Mouse (Mus musculus): Measurements from ENCODE around the gene Gm21560. TPM values are rescaled to one million over a fixed set of nuclear protein-coding genes. Genes with fewer than 3 reads are reported as not detected.

Gm21560 gene
- not detected in 2 replicates for polyA plus RNA-seq (2012; rRNA removed; ENCODE audit: low replicate concordance)

GRCm38 (mm10) chr14:6219192-6219591 lies at the start of gene Gm21560:
TSS of gene Gm21560 (minus strand) at chr14:6219292.

Other genes with a start within 250 kb of the Gm21560 start
- not detected in 2 replicates for gene Gm3453, start 240.2 kb downstream of the Gm21560 start, polyA plus RNA-seq (2012; rRNA removed; ENCODE audit: low replicate concordance)
- gene Gm6337, start 161.0 kb downstream of the Gm21560 start, polyA plus RNA-seq (2012; rRNA removed; ENCODE audit: low replicate concordance), result not detected in 2 replicates
- 0.33 TPM in 1 of 2 replicates, not detected in the other for gene Gm8206, start 125.3 kb downstream of the Gm21560 start, polyA plus RNA-seq (2012; rRNA removed; ENCODE audit: low replicate concordance)
- gene Gm3468, start 110.6 kb downstream of the Gm21560 start, polyA plus RNA-seq (2012; rRNA removed; ENCODE audit: low replicate concordance), result 0.22 and 0.65 TPM in 2 replicates
- gene Gm3476, start 93.5 kb downstream of the Gm21560 start, polyA plus RNA-seq (2012; rRNA removed; ENCODE audit: low replicate concordance), result not detected in 2 replicates
- 0.06 TPM in 1 of 2 replicates, not detected in the other for gene Gm3411, start 68.0 kb upstream of the Gm21560 start, polyA plus RNA-seq (2012; rRNA removed; ENCODE audit: low replicate concordance)
- gene Gm21103, start 85.6 kb upstream of the Gm21560 start, polyA plus RNA-seq (2012; rRNA removed; ENCODE audit: low replicate concordance), result not detected in 2 replicates
- not detected in 2 replicates for gene Gm3618, start 124.4 kb upstream of the Gm21560 start, polyA plus RNA-seq (2012; rRNA removed; ENCODE audit: low replicate concordance)
- not detected in 2 replicates for gene Gm16440, start 171.0 kb upstream of the Gm21560 start, polyA plus RNA-seq (2012; rRNA removed; ENCODE audit: low replicate concordance)
- 0.07 TPM in 1 of 2 replicates, not detected in the other for gene Gm3591, start 193.2 kb upstream of the Gm21560 start, polyA plus RNA-seq (2012; rRNA removed; ENCODE audit: low replicate concordance)
- not detected in 2 replicates for gene Gm3594, start 225.3 kb upstream of the Gm21560 start, polyA plus RNA-seq (2012; rRNA removed; ENCODE audit: low replicate concordance)

All from mammary gland, adult 2 months (tissue).